Comparison of ENCODE assay signal across 8 mouse cellular contexts in genomic region chr13:45001911-45002615, GRCm38 (mm10). TPM values are rescaled to one million over a fixed set of nuclear protein-coding genes. Genes with fewer than 3 reads are reported as not detected.
DNase-seq lines count a peak whose midpoint lies in the region; ATAC-seq and TF ChIP-seq lines count a peak whose summit lies in the region.

Dtnbp1 (minus strand) TSS chr13:45002147.

- H3K4me2 ChIP-seq in forebrain, embryonic 15.5 days (replicated peaks), result peak within 1 kb of the TSS; percentile 85
- peak within 1 kb of the TSS; percentile 80 for H3K4me2 ChIP-seq in lung, embryonic 15.5 days

- peak; percentile 56 for TF ChIP-seq CTCF in layer of hippocampus, adult 2 months (conservative IDR thresholded peaks at IDR 0.05)

- H3K9me3 ChIP-seq in forebrain, embryonic 15.5 days, result no peaks in the 10 kb centered on the region
- no peaks in the 10 kb centered on the region for H3K9me3 ChIP-seq in lung, embryonic 15.5 days

- peak within 1 kb of the TSS; percentile 79 for H3K9ac ChIP-seq in forebrain, embryonic 15.5 days (replicated peaks)
- peak within 1 kb of the TSS; percentile 84 for H3K9ac ChIP-seq in lung, embryonic 15.5 days

- no peaks in the 10 kb centered on the region for H3K36me3 ChIP-seq in forebrain, embryonic 15.5 days
- H3K36me3 ChIP-seq in lung, embryonic 15.5 days, result 0 out of 2 replicates have a peak, but pooled peaks cover 7% of the 10 kb centered on the region

- intact Hi-C loops in heart, postnatal 25 days (cut with DNase I), result no loop called here

- ATAC-seq in forebrain, embryonic 15.5 days (replicated peaks), result peak; percentile 90
- peak; percentile 89 for ATAC-seq in lung, embryonic 15.5 days (ENCODE audit: borderline replicate concordance, extremely low read depth, low FRiP score, low TSS enrichment)

- H3K27ac ChIP-seq in forebrain, embryonic 15.5 days (replicated peaks), result peak within 1 kb of the TSS; percentile 55
- H3K27ac ChIP-seq in layer of hippocampus, adult 2 months, result peak within 1 kb of the TSS; percentile 93
- H3K27ac ChIP-seq in lung, embryonic 15.5 days, result peak within 1 kb of the TSS; percentile 75

- peaks cover 21% of the 10 kb centered on the region for H3K4me1 ChIP-seq in forebrain, embryonic 15.5 days
- peaks cover 11% of the 10 kb centered on the region for H3K4me1 ChIP-seq in lung, embryonic 15.5 days

- H3K27me3 ChIP-seq in forebrain, embryonic 15.5 days, result no peaks in the 10 kb centered on the region
- no peaks in the 10 kb centered on the region for H3K27me3 ChIP-seq in lung, embryonic 15.5 days

- peak within 1 kb of the TSS; percentile 84 for H3K4me3 ChIP-seq in forebrain, embryonic 15.5 days
- H3K4me3 ChIP-seq in layer of hippocampus, adult 2 months, result peak within 1 kb of the TSS; percentile 98
- H3K4me3 ChIP-seq in lung, embryonic 15.5 days, result peak within 1 kb of the TSS; percentile 94

- DNase-seq in ES-CJ7 (ENCODE audit: low read depth, low spot score), result peak; percentile 68
- peak; percentile 72 for DNase-seq in cerebellum, adult 11 months
- DNase-seq in heart, postnatal 25 days (ENCODE audit: low spot score), result peak; percentile 49
- peak; percentile 42 to 79 for DNase-seq in layer of hippocampus, adult 2 months (ENCODE audit: low spot score in 2 of 2)
- peak; percentile 57 for DNase-seq in ovary, adult 18-20 months (ENCODE audit: low spot score)
- DNase-seq in thymus, postnatal 0 days (ENCODE audit: low spot score), result peak; percentile 82

- WGBS in forebrain, embryonic 15.5 days, result under 1% methylated on average over 66 of the region's 68 CpGs
- 2% methylated on average over 67 of the region's 68 CpGs for WGBS in lung, embryonic 15.5 days

RNA-seq across cellular contexts. Expression of gene Dtnbp1, which starts in this region (rescaled TPM):
- polyA plus RNA-seq in forebrain, embryonic 15.5 days (2015; fragmentation: Nextera tagmentation; extraction: Ambion mirVana), result 107 and 113 TPM in 2 replicates
- 10 to 100 TPM; 84.2 to 88.3 TPM for total RNA-seq in heart, postnatal 25 days (2021)
- 10 to 100 TPM; 71.7 to 80.3 TPM for total RNA-seq in layer of hippocampus, adult 2 months (2021)
- polyA plus RNA-seq in lung, embryonic 15.5 days (2015; fragmentation: Nextera tagmentation; extraction: Ambion mirVana), result 68.2 and 75.1 TPM in 2 replicates
- polyA plus RNA-seq in thymus, postnatal 0 days (2015; fragmentation: Nextera tagmentation; extraction: Ambion mirVana), result 79.4 and 88.5 TPM in 2 replicates

Comparison
In these comparisons a context has a peak if more than half of its experiments do, and no peak if none do; other contexts are left out.
1. Peak in every context shown above with its lines: DNase-seq, ATAC-seq, H3K4me3 ChIP-seq and H3K27ac ChIP-seq.